Mouse (Mus musculus) stomach, embryonic 15.5 days (tissue): ENCODE measurements around the gene Gm10643. TPM values are rescaled to one million over a fixed set of nuclear protein-coding genes. Genes with fewer than 3 reads are reported as not detected.
A peak's percentile ranks its signal among the peaks of the same experiment; 100 is the strongest.

Source experiments
- ATAC-seq: fragments of 200-750 bp; cut with Nextera tagmentation; 2 replicates; pipeline ENCODE4 v1.8.0; 2017; ENCODE audit warnings: low read depth, moderate number of reproducible peaks, moderate TSS enrichment; ENCODE audit not compliant: insufficient read depth, low FRiP score
- H3K27ac ChIP-seq: fragments of 300-500 bp; sonication (generic); 2 replicates; pipeline ENCODE4 v1.5.1; 2015; ENCODE audit warnings: mild to moderate bottlenecking, inconsistent platforms
- H3K27me3 ChIP-seq: fragments of 300-500 bp; sonication (generic); replicated peaks from 2 replicates; pipeline ENCODE4 v1.6.1; 2015; ENCODE audit warnings: inconsistent platforms
- H3K36me3 ChIP-seq: fragments of 300-500 bp; sonication (generic); 2 replicates; pipeline ENCODE4 v1.6.1; 2015; ENCODE audit warnings: inconsistent platforms
- H3K4me1 ChIP-seq: fragments of 300-500 bp; sonication (generic); 2 replicates; pipeline ENCODE4 v1.6.1; 2015; ENCODE audit warnings: inconsistent platforms
- H3K4me2 ChIP-seq: fragments of 300-500 bp; sonication (generic); 2 replicates; pipeline ENCODE4 v1.6.1; 2015; ENCODE audit warnings: mild to moderate bottlenecking, inconsistent platforms
- H3K4me3 ChIP-seq: fragments of 300-500 bp; sonication (generic); replicated peaks from 2 replicates; pipeline ENCODE4 v1.5.1; 2015; ENCODE audit warnings: inconsistent platforms
- H3K9ac ChIP-seq: fragments of 300-500 bp; sonication (generic); 2 replicates; pipeline ENCODE4 v1.6.1; 2015; ENCODE audit warnings: inconsistent platforms
- H3K9me3 ChIP-seq: fragments of 300-500 bp; sonication (generic); 2 replicates; pipeline ENCODE4 v1.6.1; 2016; ENCODE audit warnings: inconsistent platforms
- WGBS: fragments of 180-500 bp; shearing (Covaris S2); methylation state at CpG from one replicate; pipeline ENCODE4 v1.1.7; 2015; 5-methylcytosine and 5-hydroxymethylcytosine counted together
- polyA plus RNA-seq: library from polyadenylated mRNA; unstranded; fragments of >200 nt; fragmentation: Nextera tagmentation; extraction: Ambion mirVana; gene quantifications from 2 replicates; pipeline ENCODE4 v1.2.1, GENCODE M21; 2015

Gene Gm10643
- polyA plus RNA-seq, 1 experiment from 2014 or later = 1.1 TPM

DNA sequence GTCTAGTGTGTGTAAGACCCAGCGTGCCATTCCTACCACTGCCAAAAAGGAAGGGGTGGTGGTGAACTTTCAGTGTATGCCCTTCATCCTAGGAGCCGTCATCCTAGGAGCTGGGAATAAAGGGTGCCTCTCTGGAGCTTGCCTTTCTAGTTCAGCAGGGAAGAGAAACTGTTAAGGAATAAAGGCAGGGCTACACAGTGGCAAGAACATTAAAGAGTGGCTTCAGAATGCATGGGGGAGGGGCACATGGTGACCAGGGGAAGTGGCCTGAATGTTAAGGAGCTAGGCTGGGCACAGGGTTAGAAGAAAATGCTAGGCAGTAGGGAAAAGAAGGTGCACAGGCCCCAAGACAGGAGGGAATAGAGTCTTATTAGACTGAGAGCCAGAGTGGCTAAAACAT lies 4.8 kb upstream of the Gm10643 start:
- Histone ChIP-seq H3K36me3 (no peaks in the 10 kb centered on the region), H3K4me1 (peaks cover 48% of the 10 kb centered on the region), H3K27ac (no peak overlapping the region), H3K9ac (no peak overlapping the region), H3K27me3 (no peaks in the 10 kb centered on the region), H3K9me3 (no peaks in the 10 kb centered on the region), H3K4me3 (no peak overlapping the region), H3K4me2 (no peak overlapping the region)
- WGBS = 57% methylated on average over 2 of the region's 2 CpGs
- no peak for ATAC-seq

- no peak overlapping the region for H3K4me2 ChIP-seq
- no peaks in the 10 kb centered on the region for H3K9me3 ChIP-seq
- no peak overlapping the region for H3K9ac ChIP-seq
- WGBS = 27% methylated on average over 1 of the region's 1 CpGs
- H3K4me3 ChIP-seq = no peak overlapping the region
- no peak for ATAC-seq
- H3K27me3 ChIP-seq = no peaks in the 10 kb centered on the region
- H3K4me1 ChIP-seq = peaks cover 48% of the 10 kb centered on the region
- no peak overlapping the region for H3K27ac ChIP-seq
- H3K36me3 ChIP-seq = no peaks in the 10 kb centered on the region
Observed at GRCm38 (mm10) chr8:84069169-84069568, 4.2 kb upstream of the Gm10643 start.

GRCm38 (mm10) chr8:84068316-84069035 lies 3.5 kb upstream of the Gm10643 start:
- Histone ChIP-seq H3K9ac (no peak overlapping the region), H3K27me3 (no peaks in the 10 kb centered on the region), H3K4me3 (no peak overlapping the region), H3K4me1 (peaks cover 48% of the 10 kb centered on the region), H3K9me3 (no peaks in the 10 kb centered on the region), H3K27ac (no peak overlapping the region), H3K4me2 (peak overlapping the region; percentile 53; the same call in 1 of the 2 replicates), H3K36me3 (no peaks in the 10 kb centered on the region)
- WGBS = 47% methylated on average over 12 of the region's 12 CpGs
- no peak for ATAC-seq

DNA sequence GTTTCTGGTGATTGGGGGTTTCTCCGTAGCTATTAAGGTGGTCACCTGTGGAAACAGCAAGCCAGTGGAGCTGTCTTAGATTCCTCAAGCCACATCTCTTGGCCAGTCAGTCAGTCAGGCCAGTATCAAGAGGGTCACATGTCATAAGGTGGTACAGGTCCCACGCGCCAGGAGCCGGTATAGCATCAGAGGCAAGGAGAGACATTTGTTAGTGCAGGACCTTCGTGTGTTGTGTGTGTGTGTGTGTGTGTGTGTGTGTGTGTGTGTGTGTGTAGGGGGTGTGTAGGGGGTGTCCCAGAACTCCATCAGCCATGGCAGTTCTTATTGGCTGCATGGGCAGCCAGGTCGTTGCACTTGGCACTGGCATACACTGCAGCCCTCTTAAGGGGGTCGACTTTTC lies 3.0 kb upstream of the Gm10643 start:
- no peak for ATAC-seq
- Histone ChIP-seq H3K4me1 (peaks cover 42% of the 10 kb centered on the region), H3K4me2 (peak overlapping the region; percentile 53), H3K4me3 (peak overlapping the region; percentile 89), H3K36me3 (no peaks in the 10 kb centered on the region), H3K9ac (no peak overlapping the region), H3K27ac (0 out of 2 replicates have a peak overlapping the region, but pooled peaks have one; percentile 0), H3K9me3 (no peaks in the 10 kb centered on the region), H3K27me3 (no peaks in the 10 kb centered on the region)
- WGBS = 78% methylated on average over 7 of the region's 7 CpGs

DNA sequence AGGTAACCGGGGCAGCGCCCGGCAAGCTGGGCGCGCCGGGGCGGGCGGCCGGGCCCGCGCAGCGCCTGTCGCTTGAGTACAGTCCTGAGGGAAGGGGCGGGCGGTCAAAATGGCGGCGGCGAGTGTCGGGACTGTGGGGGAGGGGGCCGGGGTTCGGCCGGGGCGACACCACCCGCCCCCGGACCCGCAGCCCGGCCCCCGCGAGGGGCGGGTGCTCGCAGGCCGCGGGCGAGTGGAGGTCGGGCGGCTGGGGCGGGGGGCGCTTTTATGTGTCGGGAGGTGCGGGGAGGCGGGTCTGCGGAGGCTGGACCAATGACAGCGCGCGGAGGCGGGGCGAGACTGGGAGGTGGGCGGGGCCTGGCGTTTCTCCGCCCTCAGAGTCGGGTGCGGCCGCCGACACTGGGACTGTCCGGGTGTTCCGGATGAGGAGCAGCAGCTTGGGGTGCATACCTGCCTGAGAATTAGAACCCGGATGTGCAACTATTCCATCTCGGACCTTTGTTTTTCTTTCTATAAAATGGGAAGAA lies 2.2 kb upstream of the Gm10643 start:
- Histone ChIP-seq H3K9me3 (no peaks in the 10 kb centered on the region), H3K36me3 (no peaks in the 10 kb centered on the region), H3K27me3 (no peaks in the 10 kb centered on the region), H3K4me2 (peak overlapping the region; percentile 53), H3K27ac (peak overlapping the region; percentile 98), H3K9ac (peak overlapping the region; percentile 76), H3K4me1 (peaks cover 35% of the 10 kb centered on the region), H3K4me3 (peak overlapping the region; percentile 89)
- under 1% methylated on average over 49 of the region's 58 CpGs for WGBS
- peak; percentile 57 for ATAC-seq

DNA sequence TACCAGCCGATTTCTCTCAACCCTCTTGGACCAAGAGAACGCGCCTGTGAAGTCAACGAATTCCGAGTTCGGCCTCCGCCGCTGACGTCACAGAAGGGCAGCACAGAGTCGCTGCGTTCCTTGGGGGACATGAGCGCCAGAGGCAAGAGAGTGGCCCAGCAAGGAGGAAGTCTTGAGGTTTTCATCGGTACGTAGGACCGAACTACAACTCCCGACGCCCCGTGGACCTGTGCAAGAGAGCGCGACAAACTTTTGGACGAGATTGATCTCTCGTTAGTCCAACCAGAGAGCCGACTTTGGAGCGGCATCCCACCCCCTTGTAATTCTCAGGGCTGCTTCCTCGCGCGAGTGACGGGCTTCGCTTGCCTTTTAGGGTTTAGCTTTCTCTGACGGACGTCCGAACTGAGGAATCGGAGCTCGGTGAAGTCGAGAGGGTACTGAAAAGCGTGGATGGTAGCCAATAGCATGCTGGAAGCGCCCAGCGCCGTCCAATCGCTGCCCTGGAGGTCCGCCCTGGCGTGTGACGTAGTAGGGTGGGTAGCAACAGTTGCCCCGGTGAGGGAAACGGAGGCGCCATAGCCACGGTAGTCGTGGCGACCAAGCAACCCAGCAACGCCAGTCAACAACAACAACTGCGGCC lies 1.5 kb upstream of the Gm10643 start, which contains the start of gene Rfx1:
Rfx1 (plus strand) TSS at position 544 of the 640 bp plus-strand sequence.
- ATAC-seq = peak; percentile 97
- Histone ChIP-seq H3K4me1 (peaks cover 29% of the 10 kb centered on the region), H3K4me2 (peak within 1 kb of the TSS; percentile 83), H3K9ac (peak within 1 kb of the TSS; percentile 76), H3K36me3 (no peaks in the 10 kb centered on the region), H3K9me3 (no peaks in the 10 kb centered on the region), H3K27me3 (no peaks in the 10 kb centered on the region), H3K4me3 (peak within 1 kb of the TSS; percentile 89), H3K27ac (peak within 1 kb of the TSS; percentile 98)
- WGBS = under 1% methylated on average over 51 of the region's 51 CpGs

GRCm38 (mm10) chr8:84065457-84066072 lies 628 bp upstream of the Gm10643 start:
- no peak for ATAC-seq
- Histone ChIP-seq H3K4me1 (peaks cover 27% of the 10 kb centered on the region), H3K9me3 (no peaks in the 10 kb centered on the region), H3K9ac (peak overlapping the region; percentile 37; the same call in 1 of the 2 replicates), H3K4me3 (peak overlapping the region; percentile 89), H3K4me2 (peak overlapping the region; percentile 83), H3K36me3 (no peaks in the 10 kb centered on the region), H3K27ac (peak overlapping the region; percentile 89), H3K27me3 (no peaks in the 10 kb centered on the region)
- 18% methylated on average over 5 of the region's 5 CpGs for WGBS

DNA sequence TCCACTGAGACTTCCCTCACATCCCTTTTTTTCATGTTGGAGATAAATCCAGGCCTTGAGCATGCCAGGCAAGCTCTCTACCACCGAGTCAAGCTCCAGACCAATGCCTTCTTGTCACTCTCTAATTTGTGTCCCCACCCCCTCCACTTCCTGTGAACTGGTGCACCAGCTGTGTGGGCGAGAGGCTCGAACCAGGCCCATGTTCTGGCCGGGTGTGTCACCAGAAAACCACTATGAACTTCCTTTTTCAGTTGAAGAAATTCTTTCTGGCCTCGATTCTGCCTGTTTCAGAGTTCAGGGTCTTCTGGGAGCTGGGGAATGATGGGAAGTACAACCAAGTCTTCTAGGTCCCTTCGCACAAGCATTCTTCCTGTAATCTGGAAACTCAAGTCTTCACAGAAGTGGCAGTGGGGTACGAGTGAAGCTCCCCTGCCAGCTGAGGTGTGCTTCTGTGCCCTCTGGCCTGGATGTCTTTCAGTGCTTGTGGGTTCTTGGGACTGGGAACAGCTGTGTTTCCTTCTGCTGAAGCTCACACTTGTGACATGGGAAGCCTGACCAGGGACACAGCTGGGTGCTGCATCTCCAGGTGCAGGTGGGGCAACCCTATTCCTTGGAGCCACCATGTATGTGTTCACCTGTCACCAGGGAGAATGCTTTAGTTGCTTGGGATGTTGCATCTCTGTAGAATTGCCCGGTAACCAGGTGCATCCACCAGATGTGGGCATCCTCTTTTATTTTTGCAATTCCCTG lies 901 bp downstream of the Gm10643 start:
- peaks cover 14% of the 10 kb centered on the region for H3K4me1 ChIP-seq
- no peak overlapping the region for H3K9ac ChIP-seq
- no peak for ATAC-seq
- WGBS = 62% methylated on average over 8 of the region's 8 CpGs
- no peak overlapping the region for H3K4me3 ChIP-seq
- H3K27ac ChIP-seq = no peak overlapping the region
- no peak overlapping the region for H3K4me2 ChIP-seq
- no peaks in the 10 kb centered on the region for H3K36me3 ChIP-seq
- H3K9me3 ChIP-seq = no peaks in the 10 kb centered on the region
- H3K27me3 ChIP-seq = no peaks in the 10 kb centered on the region

GRCm38 (mm10) chr8:84060245-84060644 lies 4.7 kb downstream of the Gm10643 start:
- Histone ChIP-seq H3K27ac (no peak overlapping the region), H3K27me3 (no peaks in the 10 kb centered on the region), H3K9ac (no peak overlapping the region), H3K4me3 (no peak overlapping the region), H3K9me3 (no peaks in the 10 kb centered on the region), H3K4me1 (no peaks in the 10 kb centered on the region), H3K4me2 (no peak overlapping the region), H3K36me3 (no peaks in the 10 kb centered on the region)
- ATAC-seq = no peak
- 85% methylated on average over 2 of the region's 2 CpGs for WGBS

- H3K9ac ChIP-seq = no peak overlapping the region
- H3K27ac ChIP-seq = no peak overlapping the region
- no peaks in the 10 kb centered on the region for H3K36me3 ChIP-seq
- no peak for ATAC-seq
- no peak overlapping the region for H3K4me2 ChIP-seq
- H3K27me3 ChIP-seq = no peaks in the 10 kb centered on the region
- no peaks in the 10 kb centered on the region for H3K4me1 ChIP-seq
- WGBS = 90% methylated on average over 2 of the region's 2 CpGs
- H3K9me3 ChIP-seq = no peaks in the 10 kb centered on the region
- no peak overlapping the region for H3K4me3 ChIP-seq
Observed at GRCm38 (mm10) chr8:84059226-84059625, 5.7 kb downstream of the Gm10643 start.

GRCm38 (mm10) chr8:84057827-84058226 lies 7.1 kb downstream of the Gm10643 start:
- H3K27ac ChIP-seq = no peak overlapping the region
- WGBS = 88% methylated on average over 1 of the region's 1 CpGs
- H3K4me3 ChIP-seq = no peak overlapping the region
- no peaks in the 10 kb centered on the region for H3K4me1 ChIP-seq
- H3K36me3 ChIP-seq = no peaks in the 10 kb centered on the region
- no peak overlapping the region for H3K9ac ChIP-seq
- no peak overlapping the region for H3K4me2 ChIP-seq
- H3K27me3 ChIP-seq = no peaks in the 10 kb centered on the region
- H3K9me3 ChIP-seq = no peaks in the 10 kb centered on the region
- peak; percentile 50; the same call in 1 of the 2 replicates for ATAC-seq
